Mouse (Mus musculus): ENCODE results near the gene Psmd13. TPM values are rescaled to one million over a fixed set of nuclear protein-coding genes. Genes with fewer than 3 reads are reported as not detected.

Gene Psmd13
- total RNA-seq (2021), result 10 to 100 TPM; 86.0 to 93.0 TPM

DNA sequence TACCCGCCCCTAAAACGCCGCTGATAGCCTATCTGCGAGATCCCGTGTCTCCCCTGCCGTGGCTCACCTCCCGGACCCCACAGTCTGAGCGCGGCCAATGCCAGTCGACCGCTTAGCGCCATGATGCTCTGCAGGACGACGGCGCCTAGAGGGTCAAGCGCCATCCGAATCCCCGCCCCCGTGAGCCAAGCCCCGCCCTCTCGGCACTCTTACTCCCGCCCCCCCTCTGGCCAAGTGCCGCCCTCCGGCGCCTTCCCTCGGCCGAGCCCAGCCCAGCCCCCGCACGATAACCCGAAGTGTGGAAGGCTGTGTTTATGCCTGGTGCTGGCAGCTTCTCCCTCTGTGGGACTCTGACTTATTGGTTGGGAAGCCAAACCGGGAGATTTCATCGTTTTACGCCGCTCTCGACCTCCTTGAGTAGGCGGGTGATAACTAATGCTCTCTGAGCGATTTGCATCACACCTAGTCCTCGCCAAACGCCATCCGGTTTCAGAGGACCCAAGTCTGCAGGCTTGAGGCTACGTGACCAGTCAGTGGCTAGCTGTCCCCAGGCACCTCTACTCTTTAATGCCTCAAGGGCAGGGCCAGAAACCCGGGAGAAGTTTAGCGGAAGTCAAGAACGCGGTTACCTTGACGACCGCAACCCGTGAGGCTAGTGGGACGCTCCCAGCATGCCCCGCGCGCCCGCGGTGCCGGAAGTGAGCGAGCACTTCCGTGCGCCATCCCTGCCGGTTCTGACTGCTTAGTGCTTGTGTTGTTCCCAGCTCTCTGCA lies at the start of gene Psmd13, which contains the start of gene Sirt3:
TSS of gene Psmd13 (plus strand) at position 273 of the 773 bp plus-strand sequence.
TSS of gene Sirt3 (minus strand) at position 614 of the 773 bp plus-strand sequence.
- DNase-seq (ENCODE audit: low spot score), result peak; percentile 85
- intact Hi-C loops (cut with DNase I), result loop anchor here (1.0 kb wide), 1 partner anchor 25 kb away; the partner anchor contains the start of gene Bet1l

DNA sequence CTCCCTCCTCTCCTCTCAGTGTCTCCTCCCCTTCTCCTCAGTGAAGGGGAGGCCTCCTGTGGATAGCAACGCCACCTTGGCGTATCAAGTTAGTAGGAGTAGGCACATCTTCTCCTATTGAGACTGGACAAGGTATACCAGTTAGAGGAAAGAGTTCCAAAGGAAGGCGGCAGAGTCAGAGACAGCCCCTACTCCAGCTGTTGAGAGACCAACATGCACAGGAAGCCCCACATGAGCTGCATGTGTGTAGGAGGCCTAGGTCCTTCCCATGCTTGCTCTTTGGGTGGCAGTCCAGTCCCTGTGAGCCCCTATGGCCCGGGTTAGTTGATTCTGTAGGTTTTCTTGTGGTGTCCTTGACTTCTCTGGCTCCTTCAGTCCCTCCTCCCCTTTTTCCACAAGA lies 48.4 kb upstream of the Psmd13 start:
- no peak for DNase-seq (ENCODE audit: low spot score)
- intact Hi-C loops (cut with DNase I), result loop anchor here (10.0 kb wide), 1 partner anchor 759 kb away; no protein-coding TSS in a partner anchor

DNA sequence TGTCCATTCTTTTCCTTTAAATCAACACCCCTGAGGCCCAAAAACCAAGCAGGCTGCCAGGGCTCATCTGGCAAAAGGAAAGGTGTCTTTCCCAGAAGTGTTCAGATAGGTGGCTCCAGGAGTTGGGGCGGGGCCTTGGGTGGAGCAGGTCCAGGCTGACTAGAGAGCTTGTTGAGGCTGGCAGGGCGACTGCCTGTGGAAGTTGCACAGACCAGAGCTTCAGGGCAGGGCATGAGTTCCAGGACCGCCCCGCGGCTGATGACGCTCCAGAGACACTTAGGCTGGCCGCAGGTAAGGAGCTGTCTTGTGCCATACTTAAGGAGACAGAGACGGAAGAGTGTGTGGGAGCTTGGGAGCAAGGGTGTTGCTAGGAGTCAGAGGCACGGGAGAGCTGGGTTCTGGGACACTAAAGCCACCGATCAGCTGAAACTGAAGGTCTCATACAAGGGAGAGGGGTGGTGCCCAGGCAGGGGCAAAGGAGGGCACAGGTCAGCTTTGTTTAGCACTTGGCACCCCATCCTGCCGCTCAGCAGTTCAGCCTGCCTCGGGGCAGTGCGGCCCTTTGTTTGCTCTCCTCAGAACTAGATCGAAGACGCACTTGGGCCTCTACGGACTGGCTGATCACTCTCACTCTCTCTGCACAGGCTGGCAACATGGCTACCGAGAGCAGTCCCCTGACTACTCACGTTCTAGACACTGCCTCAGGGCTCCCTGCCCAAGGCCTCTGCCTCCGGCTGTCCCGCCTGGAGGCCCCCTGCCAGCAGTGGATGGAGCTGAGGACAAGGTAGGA lies 46.6 kb upstream of the Psmd13 start, which contains the start of gene Urah:
TSS of gene Urah (plus strand) at position 51 of the 790 bp plus-strand sequence.
- DNase-seq (ENCODE audit: low spot score), result no peak
- intact Hi-C loops (cut with DNase I), result loop anchor here (10.0 kb wide), 1 partner anchor 760 kb away; no protein-coding TSS in a partner anchor

DNA sequence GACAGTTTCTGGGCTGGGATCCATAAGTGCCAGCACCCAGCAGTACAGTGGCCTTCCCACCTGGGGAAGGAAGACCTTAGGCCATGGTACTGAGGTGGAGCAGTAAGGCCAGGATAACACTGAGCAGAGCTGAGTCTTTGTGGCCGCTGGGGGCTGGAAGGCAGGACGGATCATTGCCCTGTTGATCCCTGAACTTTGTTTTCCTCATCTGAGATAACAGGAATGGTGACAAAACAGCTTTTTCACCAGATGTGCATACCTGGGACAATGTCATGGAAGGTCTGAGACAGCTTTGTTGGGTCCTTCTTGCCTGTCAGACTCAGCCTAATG lies 46.0 kb upstream of the Psmd13 start:
- intact Hi-C loops (cut with DNase I), result loop anchor here (10.0 kb wide), 1 partner anchor 761 kb away; no protein-coding TSS in a partner anchor
- no peak for DNase-seq (ENCODE audit: low spot score)

DNA sequence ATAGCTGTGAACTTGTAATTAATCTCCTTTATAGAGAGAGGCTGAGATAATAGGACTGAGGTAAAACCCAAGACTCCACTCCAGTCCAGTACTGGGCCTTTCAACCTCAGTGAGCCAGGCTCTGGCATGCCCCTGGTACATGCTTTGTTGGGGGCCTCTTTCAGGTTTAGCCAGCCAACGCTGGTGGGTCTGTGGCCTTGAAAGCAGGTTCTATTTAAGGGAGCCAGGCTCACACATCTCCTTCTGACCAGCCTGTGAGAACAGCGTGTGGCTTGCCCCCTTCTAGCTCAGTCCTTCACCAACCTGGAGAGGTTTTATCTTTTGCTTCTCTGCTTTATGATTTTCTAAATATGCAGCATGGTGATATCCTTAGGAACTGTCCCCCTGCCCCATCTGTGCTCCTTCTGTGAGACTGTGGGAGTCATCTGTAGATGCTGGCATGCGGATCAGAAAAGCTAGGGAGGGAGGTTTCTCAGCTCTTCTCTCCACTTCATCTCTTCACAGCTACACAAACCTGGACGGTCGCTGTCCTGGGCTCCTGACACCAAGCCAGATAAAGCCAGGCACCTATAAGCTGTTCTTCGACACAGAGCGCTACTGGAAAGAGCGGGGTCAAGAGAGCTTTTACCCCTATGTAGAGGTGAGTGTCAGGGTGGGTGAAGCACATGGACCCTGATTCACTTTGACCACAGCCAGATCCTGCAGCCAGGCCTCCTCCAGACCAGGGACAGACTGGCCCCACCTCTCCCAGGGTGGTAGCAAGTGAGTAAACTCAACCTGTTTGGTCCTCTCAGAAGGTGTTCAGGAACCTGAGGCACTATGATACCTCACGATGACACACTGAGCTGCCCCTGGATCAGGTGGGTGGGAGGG lies 45.3 kb upstream of the Psmd13 start:
- intact Hi-C loops (cut with DNase I), result loop anchor here (10.0 kb wide), 1 partner anchor 762 kb away; no protein-coding TSS in a partner anchor
- no peak for DNase-seq (ENCODE audit: low spot score)

DNA sequence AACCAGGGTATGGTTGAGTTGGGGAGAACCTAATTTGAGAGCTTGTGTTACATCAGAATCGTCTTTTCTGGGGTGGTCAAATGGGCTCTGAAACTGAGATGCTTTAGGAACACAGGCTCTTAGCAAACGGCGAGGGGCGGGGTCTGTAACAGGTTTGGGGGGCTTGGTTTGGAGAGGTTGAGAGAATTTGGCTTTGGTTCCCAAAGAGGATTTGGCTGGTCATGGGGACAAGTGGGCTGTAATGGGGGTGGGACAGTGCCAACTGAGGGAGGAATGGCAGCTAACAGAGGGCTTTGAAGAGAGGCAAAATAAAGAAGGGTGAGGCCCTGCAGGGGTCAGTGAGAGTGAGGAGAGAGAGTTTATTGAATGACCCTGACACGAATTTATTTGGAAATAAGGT lies 42.2 kb upstream of the Psmd13 start:
- intact Hi-C loops (cut with DNase I), result loop anchor here (10.0 kb wide), 1 partner anchor 765 kb away; no protein-coding TSS in a partner anchor
- no peak for DNase-seq (ENCODE audit: low spot score)

DNA sequence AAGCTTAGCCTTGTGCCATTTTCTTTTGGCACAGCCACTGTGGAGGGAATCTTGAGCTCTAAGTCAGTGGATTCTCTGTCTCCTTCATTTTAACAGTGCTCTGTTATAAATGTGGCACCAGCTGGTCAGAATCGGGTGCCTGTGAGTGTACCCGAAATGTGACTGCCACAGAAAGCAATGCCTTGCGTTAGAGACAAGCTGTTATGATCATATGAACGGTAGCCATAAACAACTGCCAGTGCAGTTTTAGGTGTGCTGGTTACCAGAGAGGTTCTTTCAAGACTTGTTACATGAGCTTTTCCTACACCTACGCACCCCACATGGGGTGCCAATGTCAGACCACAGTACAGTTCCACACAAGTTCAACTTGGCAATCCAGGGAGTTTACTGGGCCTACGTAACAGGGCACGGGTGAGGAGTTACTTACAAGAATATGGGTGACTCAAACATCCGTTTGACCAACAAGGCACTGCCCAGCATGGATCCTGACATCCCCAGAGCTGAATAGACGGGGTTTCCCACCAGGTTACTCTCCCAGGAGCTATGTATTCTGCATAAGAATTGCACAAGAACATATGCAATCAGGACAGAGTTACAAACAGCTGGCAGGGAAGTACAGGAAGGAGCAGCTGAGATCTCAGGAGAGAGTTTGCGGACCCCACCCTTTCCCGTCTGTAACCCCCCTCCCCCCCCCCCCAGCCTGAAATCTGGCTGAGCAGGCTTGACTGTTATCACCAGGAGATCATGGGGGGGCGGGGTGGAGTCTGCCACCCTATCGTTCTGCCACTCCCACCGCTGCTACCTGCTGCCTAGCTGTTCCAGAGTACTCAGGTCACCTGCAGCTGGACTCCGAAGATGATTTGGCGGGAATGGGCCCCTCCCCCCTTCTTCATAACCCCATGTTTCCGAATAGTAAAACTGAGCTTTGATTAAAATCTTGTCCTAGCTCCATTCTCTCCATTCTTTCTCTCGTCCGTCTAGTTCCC lies 40.7 kb upstream of the Psmd13 start:
- no peak for DNase-seq (ENCODE audit: low spot score)

DNA sequence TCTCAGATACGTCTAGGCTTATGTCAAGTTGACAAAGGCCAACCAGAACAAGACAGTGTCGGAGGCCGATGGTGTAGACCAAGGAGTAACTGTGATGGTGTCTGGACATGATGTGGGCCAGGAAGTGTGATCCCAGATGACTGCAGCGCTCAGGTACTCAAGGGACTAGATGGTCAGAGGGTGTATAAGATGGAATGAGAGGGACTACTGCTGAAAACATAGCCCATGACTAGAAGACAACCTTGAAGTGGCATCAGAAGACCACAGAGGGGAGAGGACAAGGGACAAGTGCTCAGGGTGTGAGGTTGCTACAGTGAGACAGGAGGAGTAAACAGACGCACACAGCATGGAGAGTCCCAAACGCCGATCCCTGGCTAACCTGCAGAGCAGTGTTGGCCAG lies 38.0 kb upstream of the Psmd13 start:
- intact Hi-C loops (cut with DNase I), result loop anchor here (2.0 kb wide), 1 partner anchor 205 kb away; no protein-coding TSS in a partner anchor
- no peak for DNase-seq (ENCODE audit: low spot score)

More for the DNA sequence above, 40.7 kb upstream of the Psmd13 start:
- intact Hi-C loops (cut with DNase I), result no loop called here

DNA sequence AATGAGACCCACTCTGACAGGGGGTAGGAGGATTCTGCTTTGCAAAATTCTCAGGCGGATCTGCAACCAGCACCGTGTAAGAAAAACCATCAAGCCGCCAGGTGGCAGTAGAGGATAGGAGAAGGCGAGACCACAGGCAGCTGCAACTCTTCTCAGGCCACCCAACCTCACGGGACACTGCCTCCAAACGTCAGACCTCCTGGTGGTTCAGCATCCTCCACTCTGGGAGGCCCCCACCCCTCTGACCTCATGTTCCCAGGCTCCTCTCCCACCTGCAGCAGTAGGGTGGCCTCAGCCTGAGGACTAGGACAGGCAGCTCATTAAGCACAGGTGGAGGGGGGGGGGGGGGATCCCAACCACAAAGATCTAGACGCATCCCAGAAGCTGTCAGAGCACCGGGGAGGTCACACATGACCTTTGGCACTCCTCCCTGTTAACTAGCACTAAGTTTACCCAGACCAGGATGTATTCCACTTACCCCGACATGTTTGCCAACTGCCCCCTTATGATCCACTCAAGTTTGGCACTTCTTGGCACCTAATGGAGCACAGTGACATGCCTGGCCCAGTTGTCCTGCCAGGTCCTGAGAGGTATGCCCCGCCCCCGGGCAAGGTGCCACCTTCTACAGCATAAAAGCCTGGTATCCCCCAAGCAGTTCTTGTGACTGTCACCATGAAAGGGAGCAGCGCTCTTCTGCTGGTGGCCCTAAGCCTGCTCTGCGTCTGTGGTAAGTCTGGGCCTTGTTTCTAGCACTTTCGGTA lies 36.7 kb upstream of the Psmd13 start, which contains the start of gene Scgb1c1:
TSS of gene Scgb1c1 (plus strand) at position 643 of the 761 bp plus-strand sequence.
- intact Hi-C loops (cut with DNase I), result loop anchor here (1.0 to 5.0 kb wide), 3 partner anchors 58 to 332 kb away; no protein-coding TSS in a partner anchor
- peak; percentile 67 for DNase-seq (ENCODE audit: low spot score)

DNA sequence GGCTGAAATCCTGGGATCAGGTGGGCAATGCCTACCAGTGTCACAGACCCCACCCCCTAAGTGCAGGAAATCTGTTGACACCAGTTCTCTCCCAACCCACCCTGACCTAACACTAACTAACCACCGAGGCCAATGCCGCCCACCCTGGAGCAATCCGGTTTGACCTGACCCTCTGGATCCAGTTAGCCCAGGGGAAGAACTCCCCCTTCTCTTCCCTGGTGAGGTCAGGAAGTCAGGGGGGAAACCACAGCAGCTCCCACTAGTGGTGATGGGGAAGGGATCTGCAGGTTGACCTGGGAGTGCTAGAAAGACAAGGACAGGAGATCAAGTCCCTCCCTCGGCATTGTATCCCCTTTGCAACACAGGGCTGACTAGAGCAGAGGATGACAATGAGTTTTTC lies 36.1 kb upstream of the Psmd13 start:
- intact Hi-C loops (cut with DNase I), result loop anchor here (1.0 to 5.0 kb wide), 3 partner anchors 58 to 332 kb away; no protein-coding TSS in a partner anchor
- DNase-seq (ENCODE audit: low spot score), result no peak

DNA sequence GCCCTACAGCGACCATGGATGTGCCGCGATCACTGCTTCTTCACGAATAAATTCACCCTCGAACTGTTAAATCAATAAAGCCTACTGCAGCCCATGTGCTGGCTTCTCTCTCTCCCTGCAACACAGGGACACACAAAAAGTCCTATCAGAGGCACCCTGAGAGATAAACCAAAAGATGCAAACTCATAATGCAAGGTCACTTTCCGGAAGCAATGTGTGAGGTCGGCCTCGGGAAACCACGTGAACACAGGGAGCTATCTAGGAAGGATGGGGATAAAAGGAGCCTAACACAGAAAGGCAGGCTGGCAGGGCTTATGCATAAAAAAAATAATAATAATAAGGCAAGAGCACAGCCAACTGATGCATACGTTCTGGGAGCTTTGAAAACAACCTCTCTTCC lies 35.1 kb upstream of the Psmd13 start:
- DNase-seq (ENCODE audit: low spot score), result no peak
- intact Hi-C loops (cut with DNase I), result loop anchor here (5.0 kb wide), 1 partner anchor 331 kb away; no protein-coding TSS in a partner anchor

DNA sequence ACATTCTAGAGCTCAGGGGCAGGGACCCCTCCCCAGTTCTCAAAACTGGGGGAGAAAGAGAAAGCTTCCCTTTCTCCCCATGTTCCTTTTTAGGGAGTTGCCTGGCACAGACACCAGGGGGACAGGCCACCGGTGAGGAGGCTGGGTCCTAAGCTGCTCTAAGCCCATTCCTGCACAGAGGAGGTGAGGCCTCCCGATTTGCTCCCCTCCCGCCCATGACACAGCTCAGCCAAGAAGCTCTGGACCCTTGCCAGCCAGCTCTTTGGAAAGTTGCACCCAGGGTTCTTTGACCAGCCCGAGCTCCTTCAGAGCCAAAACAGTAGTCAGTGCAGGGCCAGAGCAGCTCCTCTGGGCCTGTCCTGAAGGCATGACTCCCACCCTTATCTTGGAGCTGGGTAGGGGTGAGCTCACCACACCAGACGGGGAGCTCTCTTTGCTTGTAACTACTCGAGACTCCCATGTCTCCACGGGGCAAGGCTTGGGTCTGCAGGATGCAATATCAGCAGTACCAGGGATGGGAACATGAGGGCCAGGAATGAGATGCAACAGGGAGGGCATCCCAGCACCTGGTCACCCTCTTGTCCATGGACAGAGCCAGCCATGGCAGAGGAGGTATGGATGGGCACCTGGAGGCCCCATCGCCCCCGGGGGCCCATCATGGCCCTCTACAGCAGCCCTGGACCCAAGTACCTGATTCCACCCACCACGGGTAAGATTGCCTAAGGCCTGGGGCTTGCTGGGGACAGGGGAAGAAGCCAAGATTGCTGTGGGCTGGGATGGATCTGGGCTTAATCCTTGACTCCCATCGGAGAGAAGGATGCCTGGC lies 33.8 kb upstream of the Psmd13 start, which contains the start of gene Odf3:
TSS of gene Odf3 (plus strand) at position 51 of the 826 bp plus-strand sequence.
- no peak for DNase-seq (ENCODE audit: low spot score)
- intact Hi-C loops (cut with DNase I), result loop anchor here (5.0 kb wide), 1 partner anchor 329 kb away; no protein-coding TSS in a partner anchor

DNA sequence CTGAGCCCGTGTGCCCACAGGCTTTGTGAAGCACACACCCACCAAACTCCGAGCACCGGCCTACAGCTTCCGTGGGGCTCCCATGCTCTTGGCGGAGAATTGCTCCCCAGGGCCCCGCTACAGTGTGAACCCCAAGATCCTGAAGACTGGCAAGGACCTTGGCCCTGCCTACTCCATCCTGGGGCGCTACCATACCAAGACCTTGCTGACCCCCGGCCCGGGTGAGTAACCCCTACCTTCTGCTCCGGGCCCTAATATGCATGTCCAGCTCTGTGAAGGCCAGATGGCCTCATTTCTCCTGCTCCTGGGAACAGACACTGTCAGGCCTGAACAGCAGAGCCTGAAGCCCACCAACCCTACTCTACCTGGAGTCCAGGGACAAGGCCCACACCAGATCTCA lies 33.2 kb upstream of the Psmd13 start:
- DNase-seq (ENCODE audit: low spot score), result no peak
- intact Hi-C loops (cut with DNase I), result loop anchor here (5.0 kb wide), 1 partner anchor 329 kb away; no protein-coding TSS in a partner anchor

DNA sequence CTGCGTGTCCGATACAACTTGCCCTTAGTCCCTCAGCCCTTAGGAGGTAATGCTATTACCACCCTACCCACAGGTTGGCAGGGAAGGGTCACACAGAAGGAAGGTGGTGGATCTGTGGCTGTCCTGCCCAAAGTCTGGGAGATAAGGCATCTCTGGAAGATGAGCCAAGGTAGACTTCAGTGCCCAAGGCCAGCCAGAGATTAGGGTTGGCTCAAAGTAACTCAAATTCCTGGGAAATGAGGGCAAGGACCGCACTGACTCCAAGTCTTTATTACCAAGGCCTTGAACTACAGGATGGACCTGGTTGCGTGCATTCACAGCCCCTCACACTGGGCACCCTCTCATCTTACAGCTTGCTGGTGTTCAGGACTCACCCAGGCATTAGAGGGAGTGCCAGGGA lies 29.9 kb upstream of the Psmd13 start:
- intact Hi-C loops (cut with DNase I), result no loop called here
- no peak for DNase-seq (ENCODE audit: low spot score)

DNA sequence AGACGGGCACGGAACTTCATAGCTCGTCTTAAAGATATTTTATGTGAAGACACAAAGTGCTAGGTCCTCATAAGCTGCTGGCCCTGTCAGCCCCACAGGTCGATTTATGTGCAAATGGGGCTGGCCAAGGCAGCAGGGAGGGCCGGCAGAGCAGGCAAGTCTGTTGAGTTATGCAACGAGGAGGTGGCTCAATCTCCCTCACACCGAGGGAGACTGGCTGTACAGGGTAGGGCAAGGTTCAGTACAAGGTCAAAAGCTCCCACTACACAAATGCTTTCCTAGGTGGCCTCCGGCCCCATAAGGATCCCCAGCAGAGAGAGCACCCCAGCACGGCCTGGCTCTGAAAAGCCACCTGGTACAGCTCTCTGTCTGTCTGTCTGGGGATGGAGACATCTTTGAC lies 28.4 kb upstream of the Psmd13 start:
- intact Hi-C loops (cut with DNase I), result no loop called here
- DNase-seq (ENCODE audit: low spot score), result no peak

DNA sequence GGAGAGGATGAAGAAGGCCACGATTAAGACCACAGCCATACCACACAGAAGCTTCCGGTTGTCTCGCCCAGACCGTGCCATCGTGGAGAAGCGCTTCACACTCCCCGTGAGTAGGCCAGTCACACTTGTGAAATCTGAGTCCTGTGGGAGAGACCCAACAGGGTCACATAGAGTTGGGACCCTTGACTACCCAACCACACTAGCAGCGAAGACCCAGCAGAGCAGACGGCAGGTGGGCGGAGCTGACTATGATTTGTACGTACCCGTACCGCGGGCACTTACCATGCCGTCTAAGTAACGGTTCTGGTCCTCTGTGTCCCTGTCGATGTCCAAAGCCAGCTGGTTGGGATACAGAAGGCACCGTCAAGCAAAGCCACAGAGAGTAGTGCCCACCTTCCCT lies 27.3 kb upstream of the Psmd13 start:
- intact Hi-C loops (cut with DNase I), result no loop called here
- DNase-seq (ENCODE audit: low spot score), result no peak

Data from heart, postnatal 25 days (tissue).